Mouse (Mus musculus): ENCODE measurements around the gene Abcd3.
"Not testable (repeated sequence)": the region's sequence is repeated elsewhere in the genome, so short reads cannot be mapped to it uniquely, and the experiment has no call there.

Abcd3 gene

GRCm38 (mm10) chr3:121818736-121819396, 3.8 kb upstream of the Abcd3 start:
- peak in 1 of 2 experiments; percentile 25 for DNase-seq

DNA sequence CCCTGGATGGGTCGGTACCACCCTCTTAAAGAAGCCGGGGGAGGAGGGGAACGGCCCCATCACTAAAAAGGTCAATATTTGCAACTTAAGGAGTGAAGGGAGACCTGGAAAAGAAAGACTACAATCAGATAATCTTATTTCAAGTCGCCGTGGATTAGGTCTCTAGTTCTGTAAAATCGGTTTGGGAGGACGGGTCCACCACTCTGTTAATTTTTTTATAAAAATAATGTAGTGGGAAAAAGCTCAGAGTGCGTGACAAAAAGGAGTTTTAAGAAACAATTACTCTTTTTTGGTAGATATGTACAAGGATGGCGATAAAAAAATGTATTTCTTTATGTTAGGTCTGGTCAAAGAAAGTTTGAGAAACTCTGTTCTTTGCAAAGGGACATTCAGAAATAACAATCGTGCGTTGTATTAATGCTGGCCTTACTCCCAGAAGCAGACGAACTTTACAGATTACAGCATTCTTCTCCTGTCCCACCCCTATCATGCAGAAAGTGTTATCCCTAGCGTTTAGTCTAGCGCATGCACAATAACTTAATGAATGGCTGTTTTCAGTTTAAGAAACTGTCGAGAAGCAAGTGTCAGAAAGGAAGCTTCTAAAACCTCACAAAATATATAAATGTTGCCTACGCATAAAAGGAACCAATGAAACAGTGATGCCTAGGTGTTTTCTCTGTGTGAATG, 590 bp upstream of the Abcd3 start:
- no peak for DNase-seq

- DNase-seq = peak in 1 of 2 experiments; percentile 34
These were observed 663 bp downstream of the Abcd3 start for GRCm38 (mm10) chr3:121814413-121814864.

DNA sequence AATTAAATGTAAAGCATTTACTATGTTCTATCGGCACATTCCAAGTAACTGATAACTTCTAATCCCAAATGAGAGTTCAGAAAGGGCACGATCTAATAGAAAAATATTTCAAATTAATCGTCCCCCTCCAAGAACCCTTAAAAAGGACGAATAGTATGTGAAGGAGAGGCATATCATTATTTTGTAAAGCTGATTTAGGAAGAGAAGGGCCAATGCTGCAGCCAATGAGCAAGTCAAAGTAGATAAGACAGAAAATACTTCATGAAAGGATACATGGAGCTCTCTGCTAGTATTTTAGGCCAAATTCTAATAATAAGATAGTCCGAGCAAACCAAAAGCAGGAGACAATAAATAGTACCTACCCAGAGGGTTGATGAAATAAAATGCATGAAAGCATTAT, 1.3 kb downstream of the Abcd3 start:
- DNase-seq = no peak

GRCm38 (mm10) chr3:121808246-121808645, 6.9 kb downstream of the Abcd3 start:
- DNase-seq = no peak

- no peak for DNase-seq
These were observed 20.9 kb downstream of the Abcd3 start for GRCm38 (mm10) chr3:121794214-121794613.

DNA sequence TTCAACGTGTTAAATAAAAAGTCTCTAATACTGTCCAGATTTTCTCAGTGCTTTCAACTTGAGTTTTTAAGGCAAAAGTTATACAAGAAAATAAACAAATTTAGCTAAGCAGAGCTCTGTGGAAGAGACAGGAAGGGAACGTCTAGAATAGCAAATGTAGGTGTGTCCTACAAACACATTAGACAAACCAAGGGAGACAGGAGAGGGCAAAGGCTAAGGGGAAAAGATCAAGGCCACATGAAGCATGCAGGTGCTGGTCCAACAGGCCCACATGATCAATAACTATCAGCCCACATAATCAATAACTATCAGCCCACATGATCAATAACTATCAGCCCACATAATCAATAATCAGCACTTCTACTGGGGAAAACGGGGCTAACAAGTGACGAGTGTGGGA, 22.9 kb downstream of the Abcd3 start:
- no peak for DNase-seq

- no peak for DNase-seq
These were observed 24.7 kb downstream of the Abcd3 start for GRCm38 (mm10) chr3:121790442-121790841.

GRCm38 (mm10) chr3:121789790-121790189, 25.3 kb downstream of the Abcd3 start:
- DNase-seq = no peak

DNA sequence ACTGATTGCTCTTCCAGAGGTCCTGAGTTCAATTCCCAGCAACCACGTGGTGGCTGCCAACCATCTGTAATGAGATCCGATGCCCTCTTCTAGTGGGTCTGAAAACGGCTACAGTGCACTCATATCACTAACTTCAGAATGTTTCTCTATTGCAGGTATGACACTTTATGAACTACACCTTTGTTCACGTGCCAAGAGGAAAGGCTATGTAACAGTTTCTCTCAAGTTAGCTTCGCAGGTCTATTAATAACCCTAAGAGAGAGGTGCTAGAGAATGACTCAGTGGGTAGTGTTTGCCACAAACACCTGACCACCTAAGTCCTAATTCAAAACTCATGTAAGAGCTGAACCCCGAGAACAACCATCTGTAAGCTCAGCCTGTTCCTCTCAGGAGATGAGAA, 32.1 kb downstream of the Abcd3 start:
- peak in 1 of 2 experiments; percentile 26 for DNase-seq

- DNase-seq = peak; percentile 45 to 55
These were observed 37.2 kb downstream of the Abcd3 start for GRCm38 (mm10) chr3:121777943-121778342.

DNA sequence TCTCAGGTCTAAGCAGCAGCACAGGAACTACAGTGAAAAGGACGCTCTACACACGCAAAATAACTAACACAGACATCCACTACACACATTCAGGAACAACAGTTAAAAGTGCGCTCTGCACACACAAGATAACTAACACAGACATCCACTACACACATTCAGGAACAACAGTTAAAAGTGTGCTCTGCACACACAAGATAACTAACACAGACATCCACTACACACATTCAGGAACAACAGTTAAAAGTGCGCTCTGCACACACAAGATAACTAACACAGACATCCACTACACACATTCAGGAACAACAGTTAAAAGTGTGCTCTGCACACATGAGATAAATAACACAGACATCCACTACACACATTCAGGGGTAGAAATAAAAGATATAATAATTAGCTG, 41.8 kb downstream of the Abcd3 start:
- not testable (repeated sequence) for DNase-seq

- DNase-seq = no peak
These were observed 46.3 kb downstream of the Abcd3 start for GRCm38 (mm10) chr3:121768770-121769169.

GRCm38 (mm10) chr3:121766818-121767217, 48.3 kb downstream of the Abcd3 start:
- DNase-seq = no peak

- no peak for DNase-seq
These were observed 49.1 kb downstream of the Abcd3 start for GRCm38 (mm10) chr3:121766048-121766447.

DNA sequence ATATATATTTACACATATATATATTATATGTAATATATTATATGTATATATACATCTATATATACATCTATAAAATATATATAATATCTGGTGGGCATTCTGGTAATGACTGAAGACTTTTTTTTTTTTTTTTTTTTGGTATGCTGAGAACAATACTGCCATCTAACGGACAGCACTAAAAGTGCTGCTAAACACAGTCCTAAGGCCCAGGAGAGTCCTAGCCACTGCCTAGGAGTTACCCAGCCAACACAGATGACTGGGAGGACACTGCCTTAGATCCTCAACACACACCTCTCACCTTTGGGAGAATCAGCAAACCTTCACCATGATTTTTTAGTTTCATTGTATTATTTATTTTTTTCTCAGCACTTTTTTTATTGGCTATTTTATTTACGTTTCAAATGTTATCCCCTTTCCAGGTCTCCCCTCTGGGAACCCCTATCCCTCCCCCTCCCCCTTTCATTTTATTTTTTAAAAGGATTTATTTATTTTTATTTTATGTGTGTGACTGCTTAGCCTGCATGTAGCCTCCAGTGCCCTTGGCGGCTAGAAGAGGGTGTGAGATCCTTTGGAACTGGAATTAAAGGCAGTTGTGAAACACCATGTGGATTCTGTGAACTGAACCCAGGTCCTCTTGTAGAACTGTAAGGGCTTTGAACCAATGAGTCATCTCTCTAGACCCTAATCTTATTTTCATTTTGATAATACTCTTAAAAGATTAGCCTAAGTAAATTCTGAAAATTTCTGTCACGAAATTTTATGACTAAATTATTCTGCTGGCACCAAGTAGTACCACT, 52.8 kb downstream of the Abcd3 start:
- DNase-seq = no peak

DNA sequence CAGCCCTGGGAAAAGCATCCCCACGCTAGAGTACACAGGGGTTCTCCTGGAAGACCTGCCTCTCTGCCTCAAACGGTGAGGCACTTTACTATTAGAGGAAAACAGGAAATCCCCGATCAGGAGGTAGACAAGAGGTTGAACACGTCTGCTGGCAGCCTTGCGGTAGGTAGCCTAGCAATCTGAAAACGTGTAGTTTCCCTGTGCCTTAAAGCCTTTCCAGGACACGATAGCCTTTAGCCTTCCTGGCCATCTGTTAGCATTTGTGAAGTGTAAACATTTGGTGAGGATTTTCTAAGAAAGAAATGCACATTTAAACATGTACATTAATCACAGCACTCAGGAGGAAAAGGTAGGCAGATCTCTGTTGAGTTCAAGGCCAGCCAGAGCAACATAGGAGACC, 56.7 kb downstream of the Abcd3 start:
- no peak for DNase-seq

DNA sequence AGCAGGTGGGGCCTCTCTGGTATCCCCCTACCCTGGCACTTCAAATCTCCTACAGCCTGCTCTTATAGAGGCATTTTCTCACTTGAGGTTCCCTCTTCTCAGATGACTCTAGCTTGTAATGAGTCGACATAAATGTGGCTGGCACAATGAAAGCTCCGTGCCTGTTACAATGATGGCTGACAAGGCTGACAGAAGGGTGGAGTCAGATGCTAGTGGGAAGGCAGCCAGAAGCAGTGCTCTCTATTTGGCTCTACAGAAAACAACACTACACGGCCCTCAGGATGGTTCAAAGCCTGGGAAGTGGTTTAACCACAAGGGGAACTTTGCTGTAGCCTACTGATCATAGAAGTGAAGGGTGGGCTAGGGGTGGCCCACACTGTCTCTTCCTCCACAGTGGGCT, 60.0 kb downstream of the Abcd3 start:
- no peak for DNase-seq

GRCm38 (mm10) chr3:121754319-121755090, 60.6 kb downstream of the Abcd3 start:
- not testable (repeated sequence) for DNase-seq

DNA sequence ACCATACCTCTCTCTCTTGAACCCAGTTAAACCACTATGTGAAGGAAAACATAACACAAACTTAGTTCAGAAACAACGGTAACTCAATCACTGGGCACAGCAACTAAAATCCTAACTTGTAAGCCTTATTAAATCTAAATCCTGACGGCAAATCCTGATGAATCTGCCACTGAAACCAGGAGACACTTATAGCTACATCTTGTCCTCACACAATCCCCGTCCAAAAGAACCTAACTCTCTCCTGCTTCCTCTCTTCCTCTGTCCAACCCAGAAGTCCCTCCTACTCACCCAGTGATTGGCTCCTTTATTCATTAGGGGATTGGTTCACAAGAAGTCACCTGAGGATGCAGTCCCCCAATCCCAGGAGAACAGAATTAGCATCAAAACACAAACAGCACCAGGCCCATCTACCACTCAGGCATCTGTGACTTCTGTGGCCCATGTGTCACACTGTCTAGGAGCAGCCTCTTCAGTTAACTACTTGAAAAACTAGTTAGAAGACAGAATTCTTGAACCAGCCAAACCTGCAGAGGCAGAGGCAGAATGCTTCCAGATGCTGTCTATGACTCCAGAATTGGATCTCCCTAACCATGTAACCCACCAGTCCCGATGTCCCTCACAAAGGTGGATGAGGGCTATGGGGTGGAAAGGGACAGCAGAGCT, 73.8 kb downstream of the Abcd3 start:
- not testable (repeated sequence) for DNase-seq

DNA sequence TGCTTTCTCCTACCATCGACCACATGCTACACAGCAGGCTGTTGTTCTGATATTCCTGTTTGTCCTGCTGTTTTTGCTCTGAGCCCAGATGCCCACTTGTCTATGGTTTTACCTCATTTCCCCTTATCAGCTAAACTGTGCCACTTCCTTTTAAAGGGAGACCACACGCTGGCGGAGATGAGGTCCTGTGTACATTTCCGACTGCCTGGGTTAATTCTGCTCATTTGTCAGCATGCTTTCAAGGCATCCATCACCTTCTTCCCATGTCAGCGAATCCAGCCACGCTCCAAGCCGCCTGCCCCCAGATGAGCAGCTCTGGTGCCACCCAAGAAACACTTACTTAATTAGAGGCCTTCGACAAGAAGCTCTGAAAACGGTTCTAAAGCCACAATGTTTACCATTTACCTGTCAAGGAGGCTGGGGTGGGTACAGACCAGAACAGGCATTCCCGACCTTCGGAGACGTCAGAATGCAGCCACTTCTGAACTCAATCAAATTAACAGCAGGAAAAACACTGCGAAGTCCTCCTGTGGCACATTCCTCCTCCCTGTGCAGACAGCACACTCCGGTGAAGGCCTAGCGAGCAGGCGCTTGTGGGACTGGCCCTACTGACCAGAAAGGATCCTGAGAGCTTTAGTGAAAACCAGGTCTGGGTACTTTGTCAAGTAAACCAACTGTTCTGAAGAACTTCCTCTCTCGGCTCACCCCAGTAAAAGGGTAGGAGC, 75.5 kb downstream of the Abcd3 start:
- no peak for DNase-seq

Data from lung, adult 18-20 months (tissue).